Mouse (Mus musculus): ENCODE results near the gene Resp18.
"Not testable (repeated sequence)": the region's sequence is repeated elsewhere in the genome, so short reads cannot be mapped to it uniquely, and the experiment has no call there.

Resp18 gene

GRCm38 (mm10) chr1:75236117-75237050 lies 41.8 kb downstream of the Resp18 start, which contains the start of gene Dnajb2:
TSS of gene Dnajb2 (plus strand) at chr1:75236406.
- DNase-seq (ENCODE audit: low read depth) = peak; percentile 71

- peak; percentile 58 for DNase-seq (ENCODE audit: low read depth)
These were observed 43.6 kb downstream of the Resp18 start for GRCm38 (mm10) chr1:75234606-75235005.

GRCm38 (mm10) chr1:75232489-75232888 lies 45.7 kb downstream of the Resp18 start:
- not testable (repeated sequence) for DNase-seq (ENCODE audit: low read depth)

GRCm38 (mm10) chr1:75231664-75232152 lies 46.5 kb downstream of the Resp18 start, which contains the start of gene A630095N17Rik:
TSS of gene A630095N17Rik (minus strand) at chr1:75232102.
- no peak for DNase-seq (ENCODE audit: low read depth)

GRCm38 (mm10) chr1:75231224-75231623 lies 47.0 kb downstream of the Resp18 start:
- no peak for DNase-seq (ENCODE audit: low read depth)

GRCm38 (mm10) chr1:75230335-75230994 lies 47.8 kb downstream of the Resp18 start:
- DNase-seq (ENCODE audit: low read depth) = no peak

- no peak for DNase-seq (ENCODE audit: low read depth)
These were observed 49.1 kb downstream of the Resp18 start for GRCm38 (mm10) chr1:75229158-75229557.

GRCm38 (mm10) chr1:75227653-75228052 lies 50.6 kb downstream of the Resp18 start:
- DNase-seq (ENCODE audit: low read depth) = no peak

GRCm38 (mm10) chr1:75226138-75226537 lies 52.1 kb downstream of the Resp18 start:
- no peak for DNase-seq (ENCODE audit: low read depth)

GRCm38 (mm10) chr1:75225473-75225872 lies 52.7 kb downstream of the Resp18 start:
- DNase-seq (ENCODE audit: low read depth) = no peak

- no peak for DNase-seq (ENCODE audit: low read depth)
These were observed 54.7 kb downstream of the Resp18 start for GRCm38 (mm10) chr1:75223532-75223931.

- no peak for DNase-seq (ENCODE audit: low read depth)
These were observed 55.3 kb downstream of the Resp18 start for GRCm38 (mm10) chr1:75222926-75223325.
